Mouse (Mus musculus) brain, embryonic 14.5 days (tissue): Measurements from ENCODE around the gene Speer4f1.

ENCODE experiments used
- CTCF ChIP-seq: fragments of 200-500 bp; IDR thresholded peaks from 2 replicates; pipeline ENCODE4 v1.5.1; 2012; ENCODE audit warnings: inconsistent platforms, mild to moderate bottlenecking, moderate library complexity, borderline replicate concordance; ENCODE audit not compliant: insufficient read depth, insufficient read length; ENCODE audit errors: extremely low read depth
- POLR2A ChIP-seq: fragments of 200-500 bp; IDR thresholded peaks from 2 replicates; pipeline ENCODE4 v1.6.1; 2012; ENCODE audit warnings: mild to moderate bottlenecking, inconsistent platforms, borderline replicate concordance; ENCODE audit not compliant: poor library complexity, insufficient read depth, insufficient read length, severe bottlenecking; ENCODE audit errors: extremely low read depth

DNA sequence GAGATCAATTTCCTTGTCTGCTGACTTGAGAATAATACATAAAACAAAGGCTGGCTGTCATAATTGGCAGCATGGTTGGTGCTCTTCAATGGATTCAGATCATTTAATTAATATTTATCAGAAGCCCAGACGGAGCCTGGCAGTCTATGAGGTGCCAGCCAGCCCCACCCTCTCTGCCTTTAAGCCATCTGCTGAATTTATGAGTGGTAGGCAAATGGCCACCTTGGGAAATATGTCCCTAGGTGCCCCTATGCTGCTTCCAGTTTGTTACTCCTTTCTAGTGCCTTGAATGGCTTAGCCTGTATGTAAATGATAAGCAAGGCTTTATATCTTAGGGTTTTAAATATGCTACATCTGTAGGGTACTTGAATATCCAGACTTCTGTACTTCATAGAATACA is 25.0 kb downstream of the Speer4f1 start:
- no peak for TF ChIP-seq CTCF
- TF ChIP-seq POLR2A: no peak
